Mouse (Mus musculus) cerebellum, postnatal 4 days (tissue): ENCODE results near the gene Agap1.

Source experiments
- DNase-seq, 2 experiments: peaks; one replicate each; pipeline ENCODE4 v3.0.0; 2022; ENCODE audit warnings: low spot score in 2 of 2, mixed read lengths in 1 of 2

Gene Agap1

GRCm38 (mm10) chr1:89457126-89458031 is 2.8 kb downstream of the Agap1 start:
- no peak for DNase-seq

GRCm38 (mm10) chr1:89461881-89462280 is 7.3 kb downstream of the Agap1 start:
- DNase-seq: no peak

GRCm38 (mm10) chr1:89463138-89463537 is 8.5 kb downstream of the Agap1 start:
- DNase-seq: no peak

- DNase-seq: no peak
Measured at GRCm38 (mm10) chr1:89465417-89466002, 10.9 kb downstream of the Agap1 start.

GRCm38 (mm10) chr1:89467321-89468069 is 12.9 kb downstream of the Agap1 start:
- no peak for DNase-seq

GRCm38 (mm10) chr1:89468141-89468540 is 13.5 kb downstream of the Agap1 start:
- DNase-seq: no peak

- DNase-seq: no peak
Measured at GRCm38 (mm10) chr1:89471430-89471829, 16.8 kb downstream of the Agap1 start.

GRCm38 (mm10) chr1:89471891-89472290 is 17.3 kb downstream of the Agap1 start:
- no peak for DNase-seq

GRCm38 (mm10) chr1:89473946-89474345 is 19.3 kb downstream of the Agap1 start:
- DNase-seq: no peak

GRCm38 (mm10) chr1:89474853-89475252 is 20.2 kb downstream of the Agap1 start:
- DNase-seq: no peak

- DNase-seq: no peak
Measured at GRCm38 (mm10) chr1:89477033-89477432, 22.4 kb downstream of the Agap1 start.

GRCm38 (mm10) chr1:89478571-89479460 is 24.2 kb downstream of the Agap1 start:
- DNase-seq: no peak

- DNase-seq: no peak
Measured at GRCm38 (mm10) chr1:89481154-89481553, 26.5 kb downstream of the Agap1 start.

GRCm38 (mm10) chr1:89482812-89483211 is 28.2 kb downstream of the Agap1 start:
- DNase-seq: no peak

GRCm38 (mm10) chr1:89486891-89487290 is 32.3 kb downstream of the Agap1 start:
- no peak for DNase-seq

- DNase-seq: peak in 1 of 2 experiments; percentile 35
Measured at GRCm38 (mm10) chr1:89489111-89489971, 34.7 kb downstream of the Agap1 start.

- no peak for DNase-seq
Measured at GRCm38 (mm10) chr1:89493177-89493576, 38.6 kb downstream of the Agap1 start.

GRCm38 (mm10) chr1:89494816-89495215 is 40.2 kb downstream of the Agap1 start:
- DNase-seq: no peak

GRCm38 (mm10) chr1:89496204-89496603 is 41.6 kb downstream of the Agap1 start:
- no peak for DNase-seq

GRCm38 (mm10) chr1:89500925-89501324 is 46.3 kb downstream of the Agap1 start:
- no peak for DNase-seq
